Mouse (Mus musculus) embryo, embryonic 10.5 days (tissue): ENCODE measurements around the gene Ipmk.
"Not testable (repeated sequence)": the region's sequence is repeated elsewhere in the genome, so short reads cannot be mapped to it uniquely, and the experiment has no call there.

Experiments
- DNase-seq: peaks from one replicate; pipeline ENCODE4 v3.0.0-alpha.2; 2015; ENCODE audit warnings: low spot score

Ipmk gene

GRCm38 (mm10) chr10:71371881-71372280 is 24.3 kb downstream of the Ipmk start:
- no peak for DNase-seq

- DNase-seq: no peak
Measured at GRCm38 (mm10) chr10:71373706-71374105, 26.1 kb downstream of the Ipmk start.

DNA sequence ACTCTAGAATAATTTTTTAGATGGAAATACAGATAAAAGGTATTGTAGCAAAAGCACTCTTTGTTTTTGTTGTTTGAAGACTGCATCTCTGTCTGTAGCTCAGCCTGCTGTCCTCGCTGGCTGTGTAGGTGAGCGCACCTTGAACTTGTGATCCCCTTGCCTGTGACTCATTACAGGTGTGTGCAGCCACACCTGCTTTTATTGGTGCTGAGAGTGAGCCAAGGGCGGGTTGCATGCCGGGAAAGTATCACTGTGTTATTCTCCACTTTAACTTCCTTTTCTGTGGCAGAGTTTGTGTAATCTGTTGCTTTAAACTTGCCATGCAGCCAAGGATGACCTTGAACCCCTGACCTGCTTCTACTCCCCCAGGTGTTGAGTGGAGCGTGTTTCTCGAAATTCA is 28.5 kb downstream of the Ipmk start:
- no peak for DNase-seq

DNA sequence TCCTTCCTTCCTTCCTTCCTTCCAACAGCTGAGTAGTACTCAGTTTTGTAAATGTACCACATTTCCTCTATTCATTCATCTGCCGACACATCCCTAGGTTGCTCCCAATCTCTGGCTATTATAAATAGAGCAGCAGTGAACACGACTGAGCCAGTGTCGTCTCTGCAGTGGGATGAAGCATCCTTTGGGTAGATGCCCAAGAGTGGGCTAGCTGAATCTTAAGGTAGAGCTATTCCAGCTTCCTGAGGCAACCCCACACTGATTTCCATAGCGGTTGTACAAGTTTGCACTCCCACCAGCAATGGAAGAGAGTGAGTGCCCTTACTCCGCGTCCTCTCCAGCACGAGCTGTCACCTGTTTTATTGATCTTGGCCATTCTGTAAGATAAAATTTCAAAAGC is 32.8 kb downstream of the Ipmk start:
- no peak for DNase-seq

- DNase-seq: no peak
Measured at GRCm38 (mm10) chr10:71381471-71382033, 34.0 kb downstream of the Ipmk start.

GRCm38 (mm10) chr10:71382109-71382508 is 34.5 kb downstream of the Ipmk start:
- no peak for DNase-seq

DNA sequence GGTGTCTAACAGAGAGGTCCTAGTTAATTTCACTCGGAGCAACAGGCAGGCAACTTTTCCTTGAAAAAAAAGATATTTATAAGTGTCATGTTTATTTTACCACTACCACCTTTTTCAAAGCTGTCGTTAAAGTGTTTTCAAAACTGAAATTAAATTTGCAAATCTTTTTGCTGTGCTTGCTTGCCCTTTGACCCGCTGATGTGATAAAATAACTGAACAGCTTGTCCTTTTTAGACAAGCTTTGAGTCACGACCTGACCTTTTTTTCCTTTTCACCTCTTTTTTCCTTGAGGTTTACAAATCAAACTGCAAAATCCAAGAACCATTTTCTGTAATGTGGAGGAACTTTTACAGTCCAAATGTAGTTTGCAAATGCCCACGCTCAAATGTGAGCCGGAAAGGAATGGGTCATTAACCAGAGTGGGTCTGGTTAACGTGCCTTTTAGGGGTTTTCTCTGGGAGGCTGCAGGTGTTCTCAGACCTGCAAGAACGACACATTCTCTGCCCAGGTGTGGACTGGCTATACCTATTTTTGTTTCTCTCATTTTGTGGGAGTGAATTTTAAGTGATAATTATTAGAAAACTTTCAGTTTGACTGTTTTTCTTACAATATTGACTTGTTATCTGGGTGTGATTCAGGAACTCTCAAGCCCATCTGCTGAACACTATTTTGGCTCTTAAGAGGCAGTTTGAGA is 35.4 kb downstream of the Ipmk start:
- DNase-seq: no peak

- not testable (repeated sequence) for DNase-seq
Measured at GRCm38 (mm10) chr10:71383552-71383924, 36.0 kb downstream of the Ipmk start.

DNA sequence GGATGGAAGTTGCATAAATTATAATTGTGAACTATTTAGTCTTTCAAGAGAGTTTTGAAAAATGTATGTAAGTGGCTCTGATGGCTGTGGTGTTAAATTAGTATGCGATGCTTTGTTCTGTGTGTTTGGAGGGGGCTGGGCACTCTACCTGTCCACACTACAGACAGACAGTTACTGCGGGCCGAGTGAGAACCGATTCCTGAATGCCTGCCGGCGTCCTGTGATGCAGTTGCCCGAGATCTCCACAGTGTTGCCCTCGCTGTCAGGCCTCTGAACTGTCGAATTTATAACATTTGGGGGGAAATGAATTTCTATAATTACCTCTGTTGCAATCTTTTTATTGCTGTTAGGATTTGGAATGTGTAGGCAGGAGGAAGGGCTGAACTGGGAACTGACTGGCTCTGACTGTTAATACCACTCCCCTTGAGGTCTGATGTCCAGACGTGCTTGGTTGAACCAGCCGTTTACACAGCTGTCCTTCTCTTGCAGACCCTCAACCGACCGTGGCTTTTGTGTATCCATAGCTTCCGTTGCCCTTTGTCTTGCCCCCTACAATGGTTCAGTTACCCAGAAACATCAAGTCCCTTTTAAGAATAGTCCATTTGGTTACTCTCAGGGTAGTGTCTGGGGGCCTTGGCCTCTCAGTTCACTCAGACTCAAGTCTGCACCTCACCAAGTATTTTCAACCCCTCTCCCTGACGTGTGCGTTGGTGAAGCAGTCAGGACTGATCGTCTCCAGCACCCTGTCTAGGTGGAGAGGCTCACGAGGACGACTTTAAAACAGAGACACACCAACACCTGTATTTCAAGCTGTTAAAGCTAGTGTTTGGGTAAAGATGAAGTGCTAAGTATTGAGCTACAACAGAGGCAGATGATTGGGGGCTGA is 36.8 kb downstream of the Ipmk start:
- DNase-seq: peak; percentile 47

- DNase-seq: no peak
Measured at GRCm38 (mm10) chr10:71389311-71389710, 41.7 kb downstream of the Ipmk start.

GRCm38 (mm10) chr10:71398383-71399145 is 51.0 kb downstream of the Ipmk start:
- DNase-seq: no peak

DNA sequence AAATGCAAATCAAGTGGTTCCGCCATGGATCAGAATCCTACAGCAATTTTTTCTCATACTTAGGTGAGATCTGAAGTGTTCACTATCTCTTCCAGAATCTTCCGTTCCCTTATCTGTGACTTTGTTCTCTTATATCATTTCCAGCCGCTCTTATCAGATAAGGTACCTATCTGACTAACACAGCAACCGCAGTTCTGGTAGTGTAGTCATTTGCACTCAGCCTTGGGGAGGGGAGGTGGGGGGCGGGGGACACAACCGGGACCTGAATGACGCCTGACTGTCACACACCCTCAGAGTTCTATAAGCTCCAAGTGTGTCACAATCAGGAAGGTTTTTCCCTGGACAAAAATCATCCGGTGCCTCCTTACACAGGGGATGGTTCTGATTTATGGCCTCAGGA is 51.8 kb downstream of the Ipmk start:
- no peak for DNase-seq

- no peak for DNase-seq
Measured at GRCm38 (mm10) chr10:71399987-71400386, 52.4 kb downstream of the Ipmk start.

- peak; percentile 84 for DNase-seq
Measured at GRCm38 (mm10) chr10:71400818-71401646, 53.5 kb downstream of the Ipmk start.

- peak; percentile 51 for DNase-seq
Measured at GRCm38 (mm10) chr10:71403638-71404037, 56.1 kb downstream of the Ipmk start.

DNA sequence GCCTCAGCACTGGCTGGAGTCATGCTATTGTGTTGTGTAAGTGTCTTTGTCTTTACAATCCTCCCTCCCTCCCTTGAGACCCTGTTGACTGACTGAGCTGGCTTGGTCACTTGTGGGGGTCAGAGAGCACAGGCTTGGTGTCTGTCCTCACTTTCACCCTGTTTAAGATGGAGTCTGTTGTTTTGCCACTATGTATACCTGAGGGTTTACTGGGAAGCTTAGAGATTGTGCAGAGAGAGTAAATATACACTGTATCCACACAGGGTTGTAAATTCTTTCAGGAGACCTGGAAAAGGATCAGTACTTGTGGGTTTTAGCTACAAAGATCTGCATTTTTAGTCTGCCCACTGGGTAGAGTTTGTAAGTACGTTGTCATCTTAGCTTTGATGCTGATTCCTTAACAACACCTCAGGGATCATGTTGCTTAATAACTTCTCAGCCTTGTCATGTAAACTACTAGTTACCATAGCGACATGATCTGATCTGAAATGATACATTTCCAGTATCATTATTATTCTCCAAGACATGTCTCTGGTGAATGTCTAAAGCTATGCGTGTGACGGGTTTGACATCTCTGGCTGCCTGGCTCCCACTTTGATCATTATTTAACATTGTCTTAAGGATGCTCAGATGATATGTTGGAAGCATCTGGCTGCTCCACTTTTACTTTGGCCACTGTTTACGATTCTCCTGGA is 58.1 kb downstream of the Ipmk start:
- DNase-seq: no peak

- DNase-seq: no peak
Measured at GRCm38 (mm10) chr10:71409948-71410347, 62.4 kb downstream of the Ipmk start.

DNA sequence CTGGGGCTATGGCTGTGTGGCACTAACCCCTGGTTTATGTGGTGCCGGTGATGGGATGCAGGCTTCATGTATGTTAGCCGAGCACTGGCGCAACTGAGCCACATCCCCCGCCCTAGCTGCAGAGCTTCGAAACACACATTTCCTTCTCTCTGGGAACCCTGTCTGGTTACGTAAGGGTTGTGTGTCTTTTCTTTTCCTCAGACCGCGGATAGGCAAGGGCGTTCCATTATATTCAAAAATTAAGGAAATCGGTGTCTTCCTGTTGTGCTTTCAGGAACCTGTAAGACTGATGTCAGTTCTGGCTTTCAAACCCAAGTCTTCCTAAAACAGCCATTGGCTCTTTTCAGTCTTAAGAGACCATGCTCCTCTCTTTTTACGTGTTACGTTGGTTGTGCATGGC is 65.8 kb downstream of the Ipmk start:
- DNase-seq: no peak

DNA sequence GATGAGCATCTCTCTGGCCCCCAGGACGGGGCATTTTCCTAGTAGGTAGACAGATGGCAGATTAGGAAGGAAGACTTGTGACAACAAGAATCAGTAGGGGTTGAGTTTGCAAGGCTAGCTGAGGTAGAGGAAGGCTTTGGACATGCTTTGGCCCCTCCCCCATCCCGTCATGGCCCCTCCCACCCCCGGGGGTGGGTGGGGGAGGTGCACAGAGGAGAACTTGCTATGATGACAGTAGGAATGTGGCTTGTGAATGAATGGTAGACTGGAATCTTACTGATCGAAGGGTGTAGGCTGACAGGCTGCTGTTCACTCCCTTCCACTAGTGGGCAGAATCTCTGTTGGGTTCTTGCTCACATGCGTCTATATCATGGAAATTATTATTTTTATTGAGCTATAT is 74.0 kb downstream of the Ipmk start:
- no peak for DNase-seq
